Mouse (Mus musculus) regulatory T cell (primary cell): ENCODE measurements around the gene Slc34a2.

Source experiments
- in situ Hi-C: fragments of 300-600 bp; cut with MboI, MseI; formaldehyde crosslinking; loops from one replicate; pipeline ENCODE4 v1.15.1; 2025; ENCODE audit warnings: high pct_unique_total_duplicates

The Slc34a2 gene

GRCm38 (mm10) chr5:53025276-53025973 is 12.5 kb upstream of the Slc34a2 start:
- in situ Hi-C loops: loop anchor here (10.0 kb wide), 1 partner anchor 1891 kb away; no protein-coding TSS in a partner anchor

GRCm38 (mm10) chr5:53031346-53031745 is 6.5 kb upstream of the Slc34a2 start:
- in situ Hi-C loops: no loop called here

- in situ Hi-C loops: no loop called here
Measured at GRCm38 (mm10) chr5:53042034-53042748, 4.3 kb downstream of the Slc34a2 start.

GRCm38 (mm10) chr5:53042771-53043371 is 5.0 kb downstream of the Slc34a2 start:
- in situ Hi-C loops: no loop called here

GRCm38 (mm10) chr5:53043716-53044115 is 5.8 kb downstream of the Slc34a2 start:
- in situ Hi-C loops: no loop called here

GRCm38 (mm10) chr5:53047951-53048350 is 10.1 kb downstream of the Slc34a2 start:
- in situ Hi-C loops: no loop called here

GRCm38 (mm10) chr5:53048599-53048998 is 10.7 kb downstream of the Slc34a2 start:
- in situ Hi-C loops: no loop called here

- in situ Hi-C loops: no loop called here
Measured at GRCm38 (mm10) chr5:53049046-53049445, 11.2 kb downstream of the Slc34a2 start.

- in situ Hi-C loops: no loop called here
Measured at GRCm38 (mm10) chr5:53050963-53051362, 13.1 kb downstream of the Slc34a2 start.

GRCm38 (mm10) chr5:53053246-53053645 is 15.4 kb downstream of the Slc34a2 start:
- in situ Hi-C loops: no loop called here

GRCm38 (mm10) chr5:53061532-53062130 is 23.8 kb downstream of the Slc34a2 start:
- in situ Hi-C loops: no loop called here

- in situ Hi-C loops: no loop called here
Measured at GRCm38 (mm10) chr5:53074553-53074952, 36.7 kb downstream of the Slc34a2 start.

- in situ Hi-C loops: no loop called here
Measured at GRCm38 (mm10) chr5:53078453-53078852, 40.6 kb downstream of the Slc34a2 start.

GRCm38 (mm10) chr5:53087452-53087851 is 49.6 kb downstream of the Slc34a2 start:
- in situ Hi-C loops: no loop called here

GRCm38 (mm10) chr5:53091331-53091730 is 53.5 kb downstream of the Slc34a2 start:
- in situ Hi-C loops: no loop called here

GRCm38 (mm10) chr5:53101848-53102473 is 64.1 kb downstream of the Slc34a2 start:
- in situ Hi-C loops: no loop called here

- in situ Hi-C loops: no loop called here
Measured at GRCm38 (mm10) chr5:53104177-53104855, 66.4 kb downstream of the Slc34a2 start.

- in situ Hi-C loops: no loop called here
Measured at GRCm38 (mm10) chr5:53105716-53106115, 67.8 kb downstream of the Slc34a2 start.

GRCm38 (mm10) chr5:53106125-53106524 is 68.2 kb downstream of the Slc34a2 start:
- in situ Hi-C loops: no loop called here

GRCm38 (mm10) chr5:53106731-53107130 is 68.8 kb downstream of the Slc34a2 start:
- in situ Hi-C loops: no loop called here

- in situ Hi-C loops: no loop called here
Measured at GRCm38 (mm10) chr5:53108026-53108425, 70.1 kb downstream of the Slc34a2 start.
